Mouse (Mus musculus): ENCODE results near the gene Plekha1.
A peak's percentile ranks its signal among the peaks of the same experiment; 100 is the strongest.

GRCm38 (mm10) chr7:130914693-130915363 is 49.3 kb downstream of the Plekha1 start:
- TF ChIP-seq CTCF (IDR thresholded peaks at IDR 0.05; ENCODE audit: borderline replicate concordance, extremely low read depth, insufficient read depth, insufficient read length) (peak; percentile 46), POLR2A (IDR thresholded peaks at IDR 0.05; ENCODE audit: borderline replicate concordance, extremely low read depth, insufficient read depth, insufficient read length, poor library complexity, severe bottlenecking) (no peak)
